Mouse (Mus musculus) heart, adult 2 months (tissue): Measurements from ENCODE around the gene Gxylt1. TPM values are rescaled to one million over a fixed set of nuclear protein-coding genes. Genes with fewer than 3 reads are reported as not detected.

Source experiments
- DNase-seq, 2 experiments: peaks; one replicate each; pipeline ENCODE4 v3.0.0; 2021
- H3K27ac ChIP-seq: fragments of 200-600 bp; 2 replicates; pipeline ENCODE4 v1.8.1; 2022
- H3K27me3 ChIP-seq: fragments of 200-500 bp; 2 replicates; pipeline ENCODE4 v1.6.1; 2012; ENCODE audit warnings: mild to moderate bottlenecking, low read length, inconsistent platforms, mixed read lengths; ENCODE audit not compliant: control insufficient read depth, insufficient read depth
- H3K36me3 ChIP-seq: fragments of 200-500 bp; 2 replicates; pipeline ENCODE4 v1.6.1; 2012; ENCODE audit warnings: low read length, inconsistent platforms; ENCODE audit not compliant: control insufficient read depth, insufficient read depth
- H3K4me1 ChIP-seq: fragments of 200-500 bp; 2 replicates; pipeline ENCODE4 v1.6.1; 2011; ENCODE audit warnings: low read length; ENCODE audit not compliant: control insufficient read depth, insufficient read depth
- H3K4me3 ChIP-seq: fragments of 200-600 bp; 2 replicates; pipeline ENCODE4 v1.8.1; 2022
- H3K79me2 ChIP-seq: fragments of 200-500 bp; replicated peaks from 2 replicates; pipeline ENCODE4 v1.6.1; 2012; ENCODE audit warnings: mild to moderate bottlenecking, inconsistent platforms, low read length, moderate library complexity, mixed read lengths; ENCODE audit not compliant: control insufficient read depth, insufficient read depth
- H3K9ac ChIP-seq: fragments of 200-500 bp; 2 replicates; pipeline ENCODE4 v1.6.1; 2012; ENCODE audit warnings: low read depth, mild to moderate bottlenecking, control low read depth, inconsistent platforms, low read length, mixed read lengths
- CTCF ChIP-seq: fragments of 200-600 bp; IDR thresholded peaks from 2 replicates; pipeline ENCODE4 v1.8.1; 2022; ENCODE audit warnings: antibody characterized with exemption, mild to moderate bottlenecking, moderate library complexity
- EP300 ChIP-seq: fragments of 200-500 bp; IDR thresholded peaks from 2 replicates; pipeline ENCODE4 v1.6.1; 2011; ENCODE audit warnings: low read depth, low read length, control low read depth; ENCODE audit not compliant: insufficient read depth
- POLR2A ChIP-seq: fragments of 200-500 bp; IDR thresholded peaks from 2 replicates; pipeline ENCODE4 v1.6.1; 2011; ENCODE audit warnings: mild to moderate bottlenecking, low read depth, low read length, control low read depth; ENCODE audit not compliant: insufficient read depth
- WGBS: fragments of 180-500 bp; shearing (Covaris S2); methylation state at CpG from one replicate; pipeline ENCODE4 v1.1.7; 2018; 5-methylcytosine and 5-hydroxymethylcytosine counted together
- intact Hi-C: fragments of 180-260 bp; cut with DNase I; formaldehyde crosslinking; loops from one replicate; pipeline ENCODE4 v1.15.1; 2025
- polyA plus RNA-seq: library from polyadenylated mRNA; depleted of rRNA; stranded (reverse); fragments of >200 nt; gene quantifications from 2 replicates; pipeline ENCODE4 v1.2.3, GENCODE M21; 2012; rRNA removed
- total RNA-seq, 2 experiments: library from RNA; stranded (reverse); gene quantifications; 2 replicates each; pipeline ENCODE4 v1.2.3; 2021

Gxylt1 gene
- total and polyA plus RNA-seq, 3 experiments, result 2.7 to 10.4 (median 10.3) TPM

GRCm38 (mm10) chr15:93222475-93222874 lies 52.5 kb downstream of the Gxylt1 start:
- no peaks in the 10 kb centered on the region for H3K4me1 ChIP-seq
- intact Hi-C loops, result no loop called here
- no peak overlapping the region for H3K27ac ChIP-seq
- no peak overlapping the region for H3K4me3 ChIP-seq
- no peaks in the 10 kb centered on the region for H3K27me3 ChIP-seq
- TF ChIP-seq POLR2A (no peak), CTCF (peak; percentile 58), EP300 (no peak)
- no peaks in the 10 kb centered on the region for H3K79me2 ChIP-seq
- no peak overlapping the region for H3K9ac ChIP-seq
- DNase-seq, result no peak
- H3K36me3 ChIP-seq, result no peaks in the 10 kb centered on the region
- 52% methylated on average over 7 of the region's 7 CpGs for WGBS

GRCm38 (mm10) chr15:93212617-93213016 lies 62.4 kb downstream of the Gxylt1 start:
- TF ChIP-seq CTCF (no peak), POLR2A (no peak)
- no peak overlapping the region for H3K9ac ChIP-seq
- intact Hi-C loops, result loop anchor here (10.0 kb wide), 1 partner anchor 258 kb away; no protein-coding TSS in a partner anchor
- no peaks in the 10 kb centered on the region for H3K4me1 ChIP-seq
- DNase-seq, result no peak
- 66% methylated on average over 9 of the region's 9 CpGs for WGBS
- no peaks in the 10 kb centered on the region for H3K79me2 ChIP-seq
- H3K27ac ChIP-seq, result no peak overlapping the region
- H3K36me3 ChIP-seq, result no peaks in the 10 kb centered on the region
- no peak overlapping the region for H3K4me3 ChIP-seq
- H3K27me3 ChIP-seq, result no peaks in the 10 kb centered on the region

DNA sequence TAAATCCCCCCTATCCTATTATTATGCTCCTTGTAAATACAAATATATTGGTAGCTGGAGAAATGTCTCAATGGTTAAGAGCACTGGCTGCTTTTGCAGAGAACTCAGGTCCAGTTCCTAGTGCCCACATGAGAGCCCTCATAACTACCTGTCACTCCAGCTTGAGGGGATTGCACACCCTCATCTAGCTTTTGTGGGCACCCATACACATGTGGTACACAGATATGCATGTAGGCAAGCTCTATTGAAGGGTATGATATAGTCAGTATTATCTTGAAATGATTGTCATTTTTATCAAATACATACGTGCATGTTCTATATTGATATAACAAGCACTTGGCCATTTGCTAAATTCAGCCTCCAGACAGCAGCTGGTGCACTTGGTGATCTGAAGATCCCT lies 70.1 kb downstream of the Gxylt1 start:
- Histone ChIP-seq H3K9ac (no peak overlapping the region), H3K36me3 (no peaks in the 10 kb centered on the region), H3K4me3 (no peak overlapping the region), H3K4me1 (no peaks in the 10 kb centered on the region), H3K27ac (no peak overlapping the region), H3K79me2 (no peaks in the 10 kb centered on the region), H3K27me3 (no peaks in the 10 kb centered on the region)
- no peak for DNase-seq
- TF ChIP-seq CTCF, result no peak
- TF ChIP-seq EP300, result no peak
- TF ChIP-seq POLR2A, result no peak
- WGBS, result 50% methylated on average over 1 of the region's 1 CpGs
- intact Hi-C loops, result no loop called here

GRCm38 (mm10) chr15:93201956-93202355 lies 73.0 kb downstream of the Gxylt1 start:
- 57% methylated on average over 5 of the region's 5 CpGs for WGBS
- no peaks in the 10 kb centered on the region for H3K4me1 ChIP-seq
- intact Hi-C loops, result loop anchor here (1.0 kb wide), 1 partner anchor 14 kb away; no protein-coding TSS in a partner anchor
- no peak overlapping the region for H3K4me3 ChIP-seq
- no peak overlapping the region for H3K27ac ChIP-seq
- no peaks in the 10 kb centered on the region for H3K79me2 ChIP-seq
- no peak for DNase-seq
- H3K27me3 ChIP-seq, result no peaks in the 10 kb centered on the region
- H3K9ac ChIP-seq, result no peak overlapping the region
- no peaks in the 10 kb centered on the region for H3K36me3 ChIP-seq
- TF ChIP-seq EP300, result no peak
- no peak for TF ChIP-seq POLR2A
- TF ChIP-seq CTCF, result no peak

DNA sequence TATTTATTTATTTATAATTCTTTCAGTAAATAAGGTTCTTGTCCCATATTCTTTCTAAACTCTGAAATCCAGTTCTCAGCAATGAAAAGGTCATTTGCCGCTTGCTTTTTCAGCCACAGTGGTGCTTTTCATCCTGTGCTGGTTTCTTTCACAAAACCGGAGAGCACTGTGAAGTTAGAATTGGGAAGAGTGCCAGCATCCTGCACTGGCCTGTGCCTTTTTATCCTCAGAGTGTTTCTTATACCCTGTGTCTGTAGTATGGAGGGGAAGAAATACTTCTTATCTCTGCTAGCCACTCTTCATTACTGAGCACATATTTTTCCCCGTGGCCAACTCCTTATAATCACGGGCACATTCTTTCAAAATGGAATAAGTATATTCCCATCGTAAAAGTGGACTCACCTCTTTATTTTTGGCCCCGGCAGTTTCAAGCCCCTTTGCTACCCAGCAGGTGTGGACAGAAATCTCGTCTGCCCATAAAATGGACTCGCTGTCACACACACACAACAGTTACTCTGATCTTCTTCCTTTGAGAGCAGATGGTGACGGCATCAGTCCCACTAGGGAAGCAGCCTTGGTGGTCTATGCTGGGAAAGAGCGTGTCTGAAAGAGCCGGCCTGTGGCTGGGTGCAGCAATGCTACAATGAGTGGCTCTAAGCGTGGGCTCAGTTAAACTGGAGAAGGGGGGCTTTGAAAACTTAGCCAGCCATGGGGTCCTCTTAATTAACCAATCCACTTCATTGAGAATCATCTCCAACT lies 83.4 kb downstream of the Gxylt1 start:
- Histone ChIP-seq H3K27ac (no peak overlapping the region), H3K36me3 (no peaks in the 10 kb centered on the region), H3K9ac (no peak overlapping the region), H3K4me3 (no peak overlapping the region), H3K4me1 (no peaks in the 10 kb centered on the region), H3K27me3 (no peaks in the 10 kb centered on the region), H3K79me2 (no peaks in the 10 kb centered on the region)
- intact Hi-C loops, result no loop called here
- no peak for DNase-seq
- TF ChIP-seq CTCF, result no peak
- TF ChIP-seq EP300, result no peak
- no peak for TF ChIP-seq POLR2A
- 52% methylated on average over 12 of the region's 12 CpGs for WGBS

Other genes starting within 250 kb of the Gxylt1 start
- 10 to 100 TPM; 17.8 to 21.4 TPM for gene Yaf2, start 61.8 kb upstream of the Gxylt1 start, total RNA-seq
- 22.0 and 35.9 TPM in 2 replicates for gene Yaf2, start 61.8 kb upstream of the Gxylt1 start, polyA plus RNA-seq
- 10 to 100 TPM; 89.3 to 97.3 TPM for gene Zcrb1, start 123.2 kb upstream of the Gxylt1 start, total RNA-seq
- gene Zcrb1, start 123.2 kb upstream of the Gxylt1 start, polyA plus RNA-seq, result 33.0 and 52.7 TPM in 2 replicates
- gene Pphln1, start 123.2 kb upstream of the Gxylt1 start, total RNA-seq, result 10 to 100 TPM; 20.9 to 21.6 TPM
- 6.0 and 10.3 TPM in 2 replicates for gene Pphln1, start 123.2 kb upstream of the Gxylt1 start, polyA plus RNA-seq